Mouse (Mus musculus) forebrain, embryonic 16.5 days (tissue): Measurements from ENCODE around the gene Sesn3. TPM values are rescaled to one million over a fixed set of nuclear protein-coding genes. Genes with fewer than 3 reads are reported as not detected.

Experiments
- ATAC-seq: fragments of 200-750 bp; cut with Nextera tagmentation; 2 replicates; pipeline ENCODE4 v1.8.0; 2017; ENCODE audit warnings: mild to moderate bottlenecking, moderate library complexity
- H3K27ac ChIP-seq: fragments of 300-500 bp; sonication (generic); 2 replicates; pipeline ENCODE4 v1.5.1; 2014; ENCODE audit warnings: low read length, control low read depth
- H3K27me3 ChIP-seq: fragments of 300-500 bp; sonication (generic); replicated peaks from 2 replicates; pipeline ENCODE4 v1.6.1; 2014; ENCODE audit warnings: low read length; ENCODE audit not compliant: control insufficient read depth, insufficient read depth
- H3K36me3 ChIP-seq: fragments of 300-500 bp; sonication (generic); 2 replicates; pipeline ENCODE4 v1.6.1; 2014; ENCODE audit not compliant: control insufficient read depth, insufficient read depth
- H3K4me1 ChIP-seq: fragments of 300-500 bp; sonication (generic); replicated peaks from 2 replicates; pipeline ENCODE4 v1.6.1; 2014; ENCODE audit warnings: low read length; ENCODE audit not compliant: control insufficient read depth, insufficient read depth
- H3K4me2 ChIP-seq: fragments of 300-500 bp; sonication (generic); 2 replicates; pipeline ENCODE4 v1.6.1; 2014; ENCODE audit warnings: mild to moderate bottlenecking, low read length, control low read depth
- H3K4me3 ChIP-seq: fragments of 300-500 bp; sonication (generic); replicated peaks from 2 replicates; pipeline ENCODE4 v1.5.1; 2014; ENCODE audit warnings: mild to moderate bottlenecking, low read length, control low read depth
- H3K9ac ChIP-seq: fragments of 300-500 bp; sonication (generic); replicated peaks from 2 replicates; pipeline ENCODE4 v1.6.1; 2014; ENCODE audit warnings: low read depth, low read length, control low read depth
- H3K9me3 ChIP-seq: fragments of 300-500 bp; sonication (generic); 2 replicates; pipeline ENCODE4 v1.6.1; 2016; ENCODE audit warnings: low read length; ENCODE audit not compliant: control insufficient read depth
- WGBS: fragments of 180-500 bp; shearing (Covaris S2); extraction: QIAGEN DNeasy Blood & Tissue Kit; methylation state at CpG from one replicate; pipeline ENCODE4 v1.1.7; 2014; 5-methylcytosine and 5-hydroxymethylcytosine counted together
- polyA plus RNA-seq: library from polyadenylated mRNA; unstranded; fragments of >200 nt; fragmentation: Nextera tagmentation; extraction: Ambion mirVana; gene quantifications from 2 replicates; pipeline ENCODE4 v1.2.1, GENCODE M21; 2015

Sesn3 gene
- polyA plus RNA-seq, 1 experiment from 2014 or later = 9.6 TPM

GRCm38 (mm10) chr9:14362068-14362768 lies 87.4 kb downstream of the Sesn3 start:
- H3K27me3 ChIP-seq = no peaks in the 10 kb centered on the region
- no peak overlapping the region for H3K27ac ChIP-seq
- WGBS = 92% methylated on average over 8 of the region's 8 CpGs
- no peaks in the 10 kb centered on the region for H3K9me3 ChIP-seq
- no peak overlapping the region for H3K4me2 ChIP-seq
- no peak for ATAC-seq
- no peaks in the 10 kb centered on the region for H3K36me3 ChIP-seq
- H3K9ac ChIP-seq = no peak overlapping the region
- no peaks in the 10 kb centered on the region for H3K4me1 ChIP-seq
- H3K4me3 ChIP-seq = no peak overlapping the region

GRCm38 (mm10) chr9:14363540-14363939 lies 88.7 kb downstream of the Sesn3 start:
- Histone ChIP-seq H3K36me3 (no peaks in the 10 kb centered on the region), H3K4me1 (no peaks in the 10 kb centered on the region), H3K27ac (no peak overlapping the region), H3K4me2 (no peak overlapping the region), H3K4me3 (no peak overlapping the region), H3K9ac (no peak overlapping the region), H3K27me3 (no peaks in the 10 kb centered on the region), H3K9me3 (no peaks in the 10 kb centered on the region)
- ATAC-seq = no peak
- 83% methylated on average over 6 of the region's 6 CpGs for whole genome bisulfite sequencing

- no peaks in the 10 kb centered on the region for H3K4me1 ChIP-seq
- 95% methylated on average over 9 of the region's 9 CpGs for WGBS
- no peak overlapping the region for H3K4me3 ChIP-seq
- H3K9ac ChIP-seq = no peak overlapping the region
- no peaks in the 10 kb centered on the region for H3K27me3 ChIP-seq
- H3K4me2 ChIP-seq = no peak overlapping the region
- H3K27ac ChIP-seq = no peak overlapping the region
- no peak for ATAC-seq
- no peaks in the 10 kb centered on the region for H3K36me3 ChIP-seq
- no peaks in the 10 kb centered on the region for H3K9me3 ChIP-seq
These were observed 89.9 kb downstream of the Sesn3 start for GRCm38 (mm10) chr9:14364719-14365118.

DNA sequence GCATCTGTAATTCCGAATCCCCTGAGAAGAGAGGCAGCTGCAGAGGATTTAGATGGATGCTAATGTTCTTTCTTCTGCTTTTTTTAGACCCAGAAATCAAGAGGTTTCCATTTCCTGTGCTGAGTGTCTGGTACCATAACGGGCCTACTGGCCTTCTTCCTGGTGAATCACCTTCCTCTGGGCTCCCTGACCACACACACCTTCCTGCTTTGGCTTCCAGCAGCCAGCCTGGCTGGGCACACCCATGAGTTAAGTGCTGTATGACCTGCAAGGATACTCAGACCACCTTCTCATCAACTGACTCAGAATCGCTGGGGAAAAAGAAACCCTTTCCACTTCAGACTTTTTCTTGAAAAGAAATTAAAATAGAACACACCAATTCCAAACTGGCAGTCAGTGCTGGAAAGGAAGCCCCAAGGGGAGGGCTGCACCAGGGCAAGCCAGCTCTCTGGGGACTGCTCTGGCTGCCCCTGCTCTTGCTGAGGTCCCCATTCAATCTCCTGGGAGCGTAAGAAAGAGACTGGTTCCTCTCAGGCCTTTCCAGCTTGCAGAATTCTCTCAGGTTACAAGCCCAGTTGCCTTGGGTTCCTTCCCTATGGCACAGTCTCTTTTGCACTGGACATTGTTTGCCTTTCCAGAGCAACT lies 90.7 kb downstream of the Sesn3 start:
- WGBS = 62% methylated on average over 4 of the region's 4 CpGs
- H3K4me1 ChIP-seq = no peaks in the 10 kb centered on the region
- H3K9me3 ChIP-seq = no peaks in the 10 kb centered on the region
- H3K9ac ChIP-seq = no peak overlapping the region
- no peak for ATAC-seq
- no peaks in the 10 kb centered on the region for H3K27me3 ChIP-seq
- no peaks in the 10 kb centered on the region for H3K36me3 ChIP-seq
- H3K4me3 ChIP-seq = no peak overlapping the region
- no peak overlapping the region for H3K4me2 ChIP-seq
- H3K27ac ChIP-seq = no peak overlapping the region

DNA sequence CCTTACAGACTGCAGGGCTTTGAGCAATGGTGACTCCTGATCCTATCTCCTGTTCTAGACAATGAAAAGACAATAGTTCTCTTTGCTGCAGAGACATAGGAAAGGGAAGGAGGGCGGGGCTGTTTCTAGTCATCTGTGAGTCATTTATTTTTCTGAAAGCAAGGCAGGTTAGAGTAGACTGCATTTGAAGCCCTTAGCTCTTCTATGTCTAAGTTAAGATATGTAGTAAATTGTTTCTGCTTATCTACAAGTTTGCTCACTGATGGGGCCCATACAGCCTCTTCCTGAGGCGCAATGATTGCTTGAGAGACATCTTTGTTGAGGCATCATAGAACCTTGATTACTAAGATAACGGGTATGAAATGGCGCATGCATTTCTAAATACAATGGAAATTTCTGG lies 93.0 kb downstream of the Sesn3 start:
- Histone ChIP-seq H3K27me3 (no peaks in the 10 kb centered on the region), H3K4me2 (no peak overlapping the region), H3K27ac (no peak overlapping the region), H3K36me3 (no peaks in the 10 kb centered on the region), H3K9ac (no peak overlapping the region), H3K4me3 (no peak overlapping the region), H3K4me1 (no peaks in the 10 kb centered on the region), H3K9me3 (no peaks in the 10 kb centered on the region)
- WGBS = 88% methylated on average over 4 of the region's 4 CpGs
- no peak for ATAC-seq

DNA sequence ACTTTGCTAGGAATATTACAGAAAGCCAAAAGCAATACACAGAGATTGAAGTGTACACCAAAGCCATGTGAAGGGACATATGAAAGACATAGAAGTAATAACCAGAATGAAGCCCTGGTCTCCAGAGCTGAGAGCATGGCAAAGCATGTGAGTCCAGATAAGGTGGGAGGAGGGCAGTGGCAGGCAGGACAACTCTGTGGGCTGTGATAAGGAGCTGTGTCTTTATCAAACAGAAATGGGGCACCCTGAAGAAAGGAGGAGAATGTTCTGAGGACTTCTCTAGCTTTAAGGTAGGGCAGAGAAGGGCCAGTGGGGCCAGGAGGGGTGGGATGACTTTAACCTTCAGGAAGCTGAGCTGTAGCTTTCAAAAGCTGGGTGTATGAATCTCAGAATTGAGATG lies 94.4 kb downstream of the Sesn3 start:
- H3K9ac ChIP-seq = no peak overlapping the region
- H3K4me2 ChIP-seq = no peak overlapping the region
- ATAC-seq = no peak
- H3K36me3 ChIP-seq = no peaks in the 10 kb centered on the region
- H3K4me3 ChIP-seq = no peak overlapping the region
- H3K4me1 ChIP-seq = no peaks in the 10 kb centered on the region
- H3K27ac ChIP-seq = no peak overlapping the region
- no peaks in the 10 kb centered on the region for H3K9me3 ChIP-seq
- H3K27me3 ChIP-seq = no peaks in the 10 kb centered on the region

DNA sequence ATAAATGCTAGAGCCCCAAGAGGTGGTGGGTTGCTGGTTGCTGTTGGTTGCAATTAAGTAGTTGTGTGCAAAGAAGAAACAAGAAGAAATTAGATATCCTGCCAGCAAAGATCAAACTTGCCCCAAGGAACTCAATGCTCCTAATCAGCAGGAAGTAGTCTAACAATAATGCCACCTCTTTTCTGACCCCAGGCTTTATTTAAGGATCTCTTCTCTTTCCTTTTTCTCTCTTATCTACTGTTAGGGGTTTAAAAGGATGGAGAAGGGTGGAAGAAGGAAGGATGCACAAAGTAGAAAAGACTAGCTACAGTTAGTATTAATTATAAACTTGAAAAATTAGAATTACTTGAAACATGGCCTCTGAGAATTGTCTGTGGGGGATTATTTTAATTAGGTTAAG lies 97.6 kb downstream of the Sesn3 start:
- Histone ChIP-seq H3K9ac (no peak overlapping the region), H3K27me3 (no peaks in the 10 kb centered on the region), H3K27ac (no peak overlapping the region), H3K4me2 (no peak overlapping the region), H3K4me3 (no peak overlapping the region), H3K36me3 (no peaks in the 10 kb centered on the region), H3K9me3 (no peaks in the 10 kb centered on the region), H3K4me1 (no peaks in the 10 kb centered on the region)
- no peak for ATAC-seq

GRCm38 (mm10) chr9:14376149-14376548 lies 101.3 kb downstream of the Sesn3 start:
- H3K4me1 ChIP-seq = peaks cover 6% of the 10 kb centered on the region; the same call in 1 of the 2 replicates
- no peaks in the 10 kb centered on the region for H3K27me3 ChIP-seq
- no peak for ATAC-seq
- no peaks in the 10 kb centered on the region for H3K9me3 ChIP-seq
- no peaks in the 10 kb centered on the region for H3K36me3 ChIP-seq
- WGBS = 90% methylated on average over 4 of the region's 4 CpGs
- H3K27ac ChIP-seq = no peak overlapping the region
- no peak overlapping the region for H3K4me3 ChIP-seq
- H3K9ac ChIP-seq = no peak overlapping the region
- no peak overlapping the region for H3K4me2 ChIP-seq

DNA sequence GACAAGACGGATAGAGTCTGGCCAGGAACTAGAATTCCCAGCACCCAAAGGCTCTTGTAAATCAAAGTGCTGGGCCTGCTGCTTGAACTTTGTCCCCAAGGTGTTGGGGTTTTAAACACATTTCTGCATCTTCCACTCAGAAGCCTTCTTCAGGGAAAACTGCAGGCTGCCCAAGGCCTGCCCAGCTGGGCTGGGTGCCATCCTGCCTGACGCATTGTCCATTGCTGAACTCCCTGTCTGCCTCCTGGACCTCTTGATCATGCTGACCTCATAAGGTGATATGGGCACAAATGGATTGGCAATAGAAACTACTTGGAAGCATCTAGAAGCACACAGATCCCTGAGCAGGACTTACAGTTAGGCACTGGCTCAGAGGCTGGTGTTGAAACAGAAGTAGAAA lies 103.3 kb downstream of the Sesn3 start:
- Histone ChIP-seq H3K4me3 (no peak overlapping the region), H3K4me2 (no peak overlapping the region), H3K9ac (no peak overlapping the region), H3K9me3 (no peaks in the 10 kb centered on the region), H3K27ac (no peak overlapping the region), H3K36me3 (no peaks in the 10 kb centered on the region), H3K27me3 (no peaks in the 10 kb centered on the region), H3K4me1 (peaks cover 12% of the 10 kb centered on the region)
- no peak for ATAC-seq
- 97% methylated on average over 2 of the region's 2 CpGs for WGBS
